Mouse (Mus musculus) liver, embryonic 11.5 days (tissue): Measurements from ENCODE around the gene Tomm40. TPM values are rescaled to one million over a fixed set of nuclear protein-coding genes. Genes with fewer than 3 reads are reported as not detected.

ENCODE experiments used
- ATAC-seq: fragments of 200-750 bp; cut with Nextera tagmentation; replicated peaks from 2 replicates; pipeline ENCODE4 v1.8.0; 2017; ENCODE audit warnings: moderate number of reproducible peaks, mild to moderate bottlenecking, moderate TSS enrichment, moderate library complexity; ENCODE audit not compliant: low FRiP score
- DNase-seq: peaks from one replicate; pipeline ENCODE4 v3.0.0-alpha.2; 2017; ENCODE audit warnings: low spot score
- H3K27ac ChIP-seq: fragments of 300-500 bp; sonication (generic); 2 replicates; pipeline ENCODE4 v1.5.1; 2014; ENCODE audit warnings: mild to moderate bottlenecking, low read depth, low read length, control low read depth
- H3K27me3 ChIP-seq: fragments of 300-500 bp; sonication (generic); replicated peaks from 2 replicates; pipeline ENCODE4 v1.6.1; 2014; ENCODE audit warnings: low read length, mixed read lengths; ENCODE audit not compliant: control insufficient read depth, insufficient read depth
- H3K36me3 ChIP-seq: fragments of 300-500 bp; sonication (generic); 2 replicates; pipeline ENCODE4 v1.6.1; 2014; ENCODE audit warnings: mild to moderate bottlenecking, low read length, moderate library complexity, mixed read lengths; ENCODE audit not compliant: control insufficient read depth, insufficient read depth
- H3K4me1 ChIP-seq: fragments of 300-500 bp; sonication (generic); replicated peaks from 2 replicates; pipeline ENCODE4 v1.6.1; 2014; ENCODE audit warnings: low read length, mixed read lengths; ENCODE audit not compliant: control insufficient read depth, insufficient read depth
- H3K4me2 ChIP-seq: fragments of 300-500 bp; sonication (generic); 2 replicates; pipeline ENCODE4 v1.6.1; 2014; ENCODE audit warnings: mild to moderate bottlenecking, control low read depth, moderate library complexity
- H3K4me3 ChIP-seq: fragments of 300-500 bp; sonication (generic); 2 replicates; pipeline ENCODE4 v1.5.1; 2014; ENCODE audit warnings: low read depth, low read length, control low read depth
- H3K9ac ChIP-seq: fragments of 300-500 bp; sonication (generic); 2 replicates; pipeline ENCODE4 v1.6.1; 2014; ENCODE audit warnings: low read depth, low read length, control low read depth
- H3K9me3 ChIP-seq: fragments of 300-500 bp; sonication (generic); 2 replicates; pipeline ENCODE4 v1.6.1; 2016; ENCODE audit warnings: low read length, inconsistent platforms, mixed read lengths; ENCODE audit not compliant: control insufficient read depth
- WGBS: fragments of 180-500 bp; shearing (Covaris S2); extraction: QIAGEN DNeasy Blood & Tissue Kit; methylation state at CpG from one replicate; pipeline ENCODE4 v1.1.7; 2014; 5-methylcytosine and 5-hydroxymethylcytosine counted together
- polyA plus RNA-seq: library from polyadenylated mRNA; unstranded; fragments of >200 nt; fragmentation: Nextera tagmentation; extraction: Ambion mirVana; gene quantifications from 2 replicates; pipeline ENCODE4 v1.2.1, GENCODE M21; 2014

Gene Tomm40
- polyA plus RNA-seq, 1 experiment from 2014 or later, result 259 TPM

- ATAC-seq, result no peak
- WGBS, result 78% methylated on average over 4 of the region's 4 CpGs
Measured at GRCm38 (mm10) chr7:19717346-19717745, 2.1 kb upstream of the Tomm40 start.

GRCm38 (mm10) chr7:19716822-19717221, 1.6 kb upstream of the Tomm40 start:
- Histone ChIP-seq H3K9ac (peak overlapping the region; percentile 60; the same call in 1 of the 2 replicates), H3K4me3 (peak overlapping the region; percentile 52; the same call in 1 of the 2 replicates), H3K27me3 (no peaks in the 10 kb centered on the region), H3K4me1 (peaks cover 15% of the 10 kb centered on the region), H3K9me3 (peaks cover 7% of the 10 kb centered on the region), H3K27ac (peak overlapping the region; percentile 66; the same call in 1 of the 2 replicates), H3K4me2 (peak overlapping the region; percentile 69), H3K36me3 (peaks cover 26% of the 10 kb centered on the region)
- 76% methylated on average over 2 of the region's 2 CpGs for WGBS
- ATAC-seq, result no peak
- DNase-seq, result no peak

More at GRCm38 (mm10) chr7:19717346-19717745, 2.1 kb upstream of the Tomm40 start:
- no peak for DNase-seq
- Histone ChIP-seq H3K4me2 (no peak overlapping the region), H3K27ac (peak overlapping the region; percentile 11; the same call in 1 of the 2 replicates), H3K4me3 (no peak overlapping the region), H3K27me3 (no peaks in the 10 kb centered on the region), H3K4me1 (peaks cover 15% of the 10 kb centered on the region), H3K9me3 (peaks cover 7% of the 10 kb centered on the region), H3K9ac (no peak overlapping the region), H3K36me3 (peaks cover 23% of the 10 kb centered on the region)

GRCm38 (mm10) chr7:19716055-19716682, 931 bp upstream of the Tomm40 start:
- Histone ChIP-seq H3K4me1 (peaks cover 15% of the 10 kb centered on the region), H3K4me3 (peak overlapping the region; percentile 52), H3K36me3 (peaks cover 24% of the 10 kb centered on the region), H3K9ac (peak overlapping the region; percentile 60), H3K27me3 (no peaks in the 10 kb centered on the region), H3K9me3 (peaks cover 3% of the 10 kb centered on the region), H3K4me2 (peak overlapping the region; percentile 69), H3K27ac (peak overlapping the region; percentile 66)
- ATAC-seq (no peak), DNase-seq (no peak)
- WGBS, result 9% methylated on average over 18 of the region's 18 CpGs

- H3K4me3 ChIP-seq, result peak overlapping the region; percentile 95
- H3K27me3 ChIP-seq, result no peaks in the 10 kb centered on the region
- peaks cover 15% of the 10 kb centered on the region for H3K4me1 ChIP-seq
- H3K36me3 ChIP-seq, result peaks cover 32% of the 10 kb centered on the region
- H3K4me2 ChIP-seq, result peak overlapping the region; percentile 82
- H3K27ac ChIP-seq, result peak overlapping the region; percentile 86
- ATAC-seq, result no peak
- H3K9ac ChIP-seq, result peak overlapping the region; percentile 98
- H3K9me3 ChIP-seq, result no peaks in the 10 kb centered on the region
- DNase-seq, result no peak
- under 1% methylated on average over 39 of the region's 39 CpGs for WGBS
Measured at GRCm38 (mm10) chr7:19714836-19715235, 402 bp downstream of the Tomm40 start.

- peak overlapping the region; percentile 95 for H3K4me3 ChIP-seq
- no peak overlapping the region; the same call in 1 of the 2 replicates for H3K9ac ChIP-seq
- ATAC-seq (no peak), DNase-seq (no peak)
- peak overlapping the region; percentile 82 for H3K4me2 ChIP-seq
- no peaks in the 10 kb centered on the region for H3K27me3 ChIP-seq
- H3K4me1 ChIP-seq, result peaks cover 15% of the 10 kb centered on the region
- WGBS, result 81% methylated on average over 9 of the region's 9 CpGs
- no peak overlapping the region for H3K27ac ChIP-seq
- H3K9me3 ChIP-seq, result no peaks in the 10 kb centered on the region
- H3K36me3 ChIP-seq, result peaks cover 41% of the 10 kb centered on the region
Measured at GRCm38 (mm10) chr7:19713598-19713997, 1.6 kb downstream of the Tomm40 start.

GRCm38 (mm10) chr7:19713196-19713595, 2.0 kb downstream of the Tomm40 start:
- H3K9ac ChIP-seq, result no peak overlapping the region
- H3K4me1 ChIP-seq, result peaks cover 15% of the 10 kb centered on the region
- ATAC-seq (no peak), DNase-seq (no peak)
- no peaks in the 10 kb centered on the region for H3K9me3 ChIP-seq
- H3K4me2 ChIP-seq, result 0 out of 2 replicates have a peak overlapping the region, but pooled peaks have one; percentile 82
- no peak overlapping the region for H3K27ac ChIP-seq
- H3K27me3 ChIP-seq, result no peaks in the 10 kb centered on the region
- peaks cover 42% of the 10 kb centered on the region for H3K36me3 ChIP-seq
- 60% methylated on average over 4 of the region's 4 CpGs for WGBS
- H3K4me3 ChIP-seq, result peak overlapping the region; percentile 95; the same call in 1 of the 2 replicates

GRCm38 (mm10) chr7:19712414-19712813, 2.8 kb downstream of the Tomm40 start:
- no peak overlapping the region for H3K4me2 ChIP-seq
- H3K36me3 ChIP-seq, result peaks cover 47% of the 10 kb centered on the region
- WGBS, result 76% methylated on average over 4 of the region's 4 CpGs
- ATAC-seq, result no peak
- no peak overlapping the region for H3K9ac ChIP-seq
- no peaks in the 10 kb centered on the region for H3K9me3 ChIP-seq
- H3K27me3 ChIP-seq, result no peaks in the 10 kb centered on the region
- no peak for DNase-seq
- no peak overlapping the region for H3K27ac ChIP-seq
- H3K4me3 ChIP-seq, result no peak overlapping the region
- peaks cover 15% of the 10 kb centered on the region for H3K4me1 ChIP-seq

GRCm38 (mm10) chr7:19710650-19711049, 4.6 kb downstream of the Tomm40 start:
- no peak for DNase-seq
- ATAC-seq, result no peak
- no peaks in the 10 kb centered on the region for H3K9me3 ChIP-seq
- no peaks in the 10 kb centered on the region for H3K27me3 ChIP-seq
- H3K36me3 ChIP-seq, result peaks cover 54% of the 10 kb centered on the region
- H3K4me3 ChIP-seq, result no peak overlapping the region
- no peak overlapping the region for H3K27ac ChIP-seq
- WGBS, result 90% methylated on average over 10 of the region's 10 CpGs
- no peak overlapping the region for H3K9ac ChIP-seq
- H3K4me2 ChIP-seq, result no peak overlapping the region
- H3K4me1 ChIP-seq, result peaks cover 9% of the 10 kb centered on the region

GRCm38 (mm10) chr7:19705271-19705670, 10.0 kb downstream of the Tomm40 start:
- Histone ChIP-seq H3K36me3 (peaks cover 53% of the 10 kb centered on the region), H3K27ac (no peak overlapping the region), H3K9ac (no peak overlapping the region), H3K27me3 (no peaks in the 10 kb centered on the region), H3K9me3 (no peaks in the 10 kb centered on the region), H3K4me2 (no peak overlapping the region), H3K4me3 (no peak overlapping the region), H3K4me1 (peaks cover 17% of the 10 kb centered on the region)
- WGBS, result 90% methylated on average over 7 of the region's 7 CpGs
- ATAC-seq (no peak), DNase-seq (no peak)
